Comparison of ENCODE assay signal across 9 mouse cellular contexts in genomic region chr1:125677286-125677685, GRCm38 (mm10). TPM values are rescaled to one million over a fixed set of nuclear protein-coding genes. Genes with fewer than 3 reads are reported as not detected.
A peak's percentile ranks its signal among the peaks of the same experiment; 100 is the strongest.
DNase-seq lines count a peak whose midpoint lies in the region; ATAC-seq and TF ChIP-seq lines count a peak whose summit lies in the region.
"Had no signal": no experiment of that assay in that cellular context is flagged by ENCODE, and none has a peak within 500 bp of the region (broad histone marks: within the 10 kb centered on the region; RNA-seq: fewer than 3 reads in every experiment).

No protein-coding gene starts in this region.

- no peak for ATAC-seq in megakaryocyte, adult 5-6 weeks (ENCODE audit: poor library complexity, severe bottlenecking)
- peak; percentile 29 for ATAC-seq in intestine, postnatal 0 days
- ATAC-seq in hindbrain, embryonic 13.5 days (ENCODE audit: low FRiP score), result no peak
- ATAC-seq: midbrain, embryonic 15.5 days had no signal

- H3K27ac ChIP-seq in intestine, postnatal 0 days (ENCODE audit: low read depth, low read length), result peak overlapping the region; percentile 85
- H3K27ac ChIP-seq in hindbrain, embryonic 13.5 days, result no peak overlapping the region
- H3K27ac ChIP-seq: embryonic facial prominence, embryonic 15.5 days; midbrain, embryonic 15.5 days had no signal

- H3K4me1 ChIP-seq in megakaryocyte, embryonic 14.5 days, result peaks cover 16% of the 10 kb centered on the region
- H3K4me1 ChIP-seq in intestine, postnatal 0 days (replicated peaks; ENCODE audit: control insufficient read depth, insufficient read depth, low read length), result no peaks in the 10 kb centered on the region; the same call in 1 of the 2 replicates
- no peaks in the 10 kb centered on the region; the same call in 1 of the 2 replicates for H3K4me1 ChIP-seq in hindbrain, embryonic 13.5 days (replicated peaks)
- H3K4me1 ChIP-seq: midbrain, embryonic 15.5 days had no signal

- H3K27me3 ChIP-seq in megakaryocyte, embryonic 14.5 days (replicated peaks), result peaks cover 26% of the 10 kb centered on the region
- no peaks in the 10 kb centered on the region for H3K27me3 ChIP-seq in intestine, postnatal 0 days (replicated peaks; ENCODE audit: control insufficient read depth, insufficient read depth, low read length)
- H3K27me3 ChIP-seq in hindbrain, embryonic 13.5 days, result no peaks in the 10 kb centered on the region
- H3K27me3 ChIP-seq: embryonic facial prominence, embryonic 15.5 days; midbrain, embryonic 15.5 days had no signal

- peak overlapping the region; percentile 59 for H3K9ac ChIP-seq in intestine, postnatal 0 days (ENCODE audit: low read depth, low read length)
- H3K9ac ChIP-seq in hindbrain, embryonic 13.5 days, result no peak overlapping the region
- H3K9ac ChIP-seq: embryonic facial prominence, embryonic 15.5 days; midbrain, embryonic 15.5 days had no signal

- H3K36me3 ChIP-seq in megakaryocyte, embryonic 14.5 days (replicated peaks; ENCODE audit: low read length), result no peaks in the 10 kb centered on the region
- no peaks in the 10 kb centered on the region for H3K36me3 ChIP-seq in intestine, postnatal 0 days (ENCODE audit: control insufficient read depth, insufficient read depth)
- no peaks in the 10 kb centered on the region for H3K36me3 ChIP-seq in hindbrain, embryonic 13.5 days
- H3K36me3 ChIP-seq: embryonic facial prominence, embryonic 15.5 days; midbrain, embryonic 15.5 days had no signal

- H3K9me3 ChIP-seq in megakaryocyte, embryonic 14.5 days, result no peaks in the 10 kb centered on the region
- no peaks in the 10 kb centered on the region for H3K9me3 ChIP-seq in intestine, postnatal 0 days (ENCODE audit: control insufficient read depth)
- H3K9me3 ChIP-seq in hindbrain, embryonic 13.5 days, result no peaks in the 10 kb centered on the region
- H3K9me3 ChIP-seq: embryonic facial prominence, embryonic 15.5 days; midbrain, embryonic 15.5 days had no signal

- DNase-seq in lung, postnatal 14 days, result peak; percentile 39
- DNase-seq in yolk sac, embryonic 10.5 days (ENCODE audit: low spot score), result peak; percentile 10
- DNase-seq in spleen, postnatal 4 days (ENCODE audit: low spot score in 2 of 2), result no peak

- peak overlapping the region; percentile 69 for H3K4me2 ChIP-seq in intestine, postnatal 0 days (replicated peaks; ENCODE audit: low read depth)
- no peak overlapping the region for H3K4me2 ChIP-seq in hindbrain, embryonic 13.5 days
- H3K4me2 ChIP-seq: embryonic facial prominence, embryonic 15.5 days; midbrain, embryonic 15.5 days had no signal

- TF ChIP-seq CTCF in intestine, postnatal 0 days (IDR thresholded peaks at IDR 0.05; ENCODE audit: low read depth), result peak; percentile 84

- WGBS in intestine, postnatal 0 days, result 46% methylated on average over 5 of the region's 5 CpGs
- WGBS in hindbrain, embryonic 13.5 days, result 90% methylated on average over 5 of the region's 5 CpGs

- H3K4me3 ChIP-seq in megakaryocyte, embryonic 14.5 days (replicated peaks), result peak overlapping the region; percentile 35
- peak overlapping the region; percentile 47 for H3K4me3 ChIP-seq in intestine, postnatal 0 days (ENCODE audit: low read depth, low read length)
- H3K4me3 ChIP-seq in hindbrain, embryonic 13.5 days, result no peak overlapping the region
- H3K4me3 ChIP-seq: embryonic facial prominence, embryonic 15.5 days; midbrain, embryonic 15.5 days had no signal

RNA-seq across cellular contexts. Expression of gene Gpr39, which starts 0.5 kb away (rescaled TPM):
- not detected in 2 replicates for polyA plus RNA-seq in megakaryocyte, embryonic 14.5 days (2012; ENCODE audit: insufficient read depth, low replicate concordance)
- not detected in 2 replicates for total RNA-seq in megakaryocyte, adult 5-6 weeks (2015)
- total RNA-seq in megakaryocyte, adult 5-6 weeks (2017), result not detected in 2 replicates
- 6.8 TPM in 2 replicates for polyA plus RNA-seq in intestine, postnatal 0 days (2015; fragmentation: Nextera tagmentation; extraction: Ambion mirVana)
- polyA plus RNA-seq in hindbrain, embryonic 13.5 days (2015; fragmentation: Nextera tagmentation; extraction: Ambion mirVana), result 0.08 TPM in 1 of 2 replicates, not detected in the other
- polyA plus RNA-seq: midbrain, embryonic 15.5 days had no signal

Comparison
In these comparisons a context has a peak if more than half of its experiments do, and no peak if none do; other contexts are left out.
1. DNase-seq: peak in lung, postnatal 14 days (single experiment) and yolk sac, embryonic 10.5 days (single experiment); none in spleen, postnatal 4 days (0 of 2).